Mouse (Mus musculus): ENCODE data around the gene Pga5.
A peak's percentile ranks its signal among the peaks of the same experiment; 100 is the strongest.

Pga5 gene

DNA sequence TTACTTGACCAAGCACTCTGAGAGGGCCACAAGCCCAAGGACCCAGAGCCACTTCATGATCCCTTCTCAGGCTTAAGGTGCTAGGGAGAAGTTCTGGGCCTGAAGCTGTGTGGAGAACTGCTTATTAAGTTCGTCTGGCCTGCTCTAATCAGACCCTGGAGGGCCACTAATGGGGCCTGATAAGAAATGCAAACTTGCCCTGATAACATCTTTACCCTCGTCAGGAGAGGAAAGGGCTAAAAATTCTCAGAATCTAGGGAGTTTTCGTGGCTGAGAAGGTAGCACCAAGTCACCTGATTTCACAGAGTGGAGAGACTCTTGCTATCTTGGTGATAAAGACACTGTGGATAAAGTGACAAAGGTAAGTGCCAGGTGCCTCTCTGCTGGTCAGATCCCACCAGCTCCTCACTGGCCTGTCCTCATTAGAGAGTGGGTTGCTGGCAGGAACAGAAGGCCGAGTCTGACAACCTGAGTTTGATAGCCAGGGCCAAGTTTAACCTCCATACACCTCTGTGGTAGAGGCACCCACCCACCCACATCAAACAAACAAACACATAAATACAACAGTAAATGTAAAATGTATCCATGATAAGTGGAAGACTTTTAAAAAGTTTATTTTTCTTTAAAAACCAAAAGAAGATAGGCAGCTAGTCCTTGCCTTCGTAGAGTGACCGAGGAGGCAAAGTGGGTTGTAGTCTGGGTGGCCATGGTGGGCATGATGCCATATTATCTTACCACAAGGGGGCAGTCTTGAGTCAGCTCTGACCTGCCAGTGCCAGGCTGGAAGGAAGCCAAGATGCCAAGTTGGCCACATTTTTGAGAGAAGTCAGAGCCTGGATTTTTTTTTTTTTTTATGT lies at the start of gene Pga5:
TSS of gene Pga5 (minus strand) at position 157 of the 857 bp plus-strand sequence.
- DNase-seq, result peak; percentile 87

DNA sequence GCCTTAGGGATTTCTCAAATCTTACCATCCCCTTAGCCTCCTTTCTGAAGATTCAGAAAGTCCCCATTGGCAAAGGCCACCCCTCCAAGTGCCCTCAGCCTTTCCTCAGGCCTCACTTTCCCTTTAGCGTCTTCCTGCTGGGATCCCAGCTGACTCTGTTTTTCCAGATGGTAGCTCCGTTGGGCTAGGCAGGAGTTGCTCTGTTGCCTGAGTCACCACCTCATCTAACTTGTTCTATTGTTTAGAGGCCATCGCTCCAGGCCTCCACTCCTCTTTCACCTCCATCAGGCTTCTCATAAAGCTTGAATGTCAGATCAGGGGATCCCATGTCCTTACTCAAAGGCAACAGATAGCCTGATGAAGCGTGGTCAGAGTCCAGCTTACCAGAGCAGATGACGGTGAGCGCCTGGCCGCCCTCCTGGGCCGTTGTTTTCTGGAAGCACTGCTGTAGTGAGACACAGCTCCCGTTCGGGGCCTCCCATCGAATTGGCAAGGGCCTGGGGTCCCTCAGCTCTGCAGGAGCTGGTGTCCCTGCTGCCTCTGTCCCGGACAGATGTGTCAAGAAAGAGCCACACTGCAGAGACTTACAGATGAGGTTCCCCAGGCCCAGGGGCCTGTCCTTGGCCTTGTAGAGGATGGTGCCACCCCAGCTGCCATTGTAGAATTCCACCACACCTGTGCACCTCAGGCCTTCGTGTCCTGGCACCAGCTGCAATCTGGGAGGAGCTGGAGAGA lies 46.9 kb upstream of the Pga5 start:
- no peak for DNase-seq

DNA sequence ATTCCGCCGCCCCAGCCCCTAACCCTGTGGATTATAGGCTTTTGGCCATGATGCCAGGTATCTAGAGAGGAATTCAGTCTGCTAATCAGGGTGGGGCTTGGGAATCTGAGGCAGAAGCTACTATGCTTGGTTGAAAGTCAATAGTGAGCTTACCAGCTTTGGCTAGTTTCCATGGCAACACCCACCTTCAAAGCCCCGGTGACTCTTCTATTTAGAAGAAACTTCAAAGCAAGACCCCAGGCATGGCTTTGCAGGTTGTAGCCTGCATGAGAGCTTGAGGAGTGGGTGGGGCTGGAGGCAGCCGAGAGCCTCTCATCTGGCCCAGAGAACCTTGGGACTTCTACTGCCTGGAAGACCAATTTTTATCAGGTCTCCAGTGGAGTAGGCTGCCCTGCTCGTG lies 45.8 kb upstream of the Pga5 start:
- no peak for DNase-seq

DNA sequence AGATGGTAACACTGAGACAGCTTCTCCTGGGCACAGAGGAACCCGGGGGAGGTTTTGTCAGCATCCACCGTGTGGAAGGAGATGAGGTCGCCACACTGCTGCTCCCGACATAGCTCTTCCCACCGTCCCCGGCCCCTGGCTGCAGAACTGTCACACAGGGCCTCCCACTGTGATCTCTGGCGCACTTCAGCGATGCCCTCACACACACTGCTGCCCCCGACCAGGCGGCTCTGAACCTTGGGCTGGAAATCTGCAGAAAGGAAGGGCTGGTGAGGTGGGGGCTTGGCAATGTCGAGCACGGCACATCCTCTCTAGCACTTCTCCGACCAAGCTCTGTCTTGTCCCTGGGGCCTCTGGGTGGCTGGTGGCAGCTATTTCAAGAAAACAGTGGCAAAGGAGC lies 45.2 kb upstream of the Pga5 start:
- no peak for DNase-seq

DNA sequence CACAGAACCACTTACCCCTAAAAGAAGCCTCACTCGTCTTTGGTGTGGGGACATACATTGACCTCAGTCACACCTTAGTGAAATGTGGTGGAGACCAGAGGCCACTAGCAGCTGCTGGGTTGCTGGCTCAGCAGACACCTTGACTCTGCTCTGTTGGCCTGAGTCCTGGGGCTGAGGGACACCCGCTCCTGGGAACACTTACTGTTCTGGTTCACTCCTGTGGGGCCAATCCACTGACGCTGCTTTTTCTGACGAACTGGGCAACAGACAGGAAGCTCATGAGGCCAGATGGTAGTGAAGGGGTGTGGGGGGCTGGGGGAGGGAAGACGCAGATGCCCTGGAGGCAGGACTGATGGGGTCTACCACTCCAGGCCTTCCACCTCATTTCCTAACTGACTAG lies 43.2 kb upstream of the Pga5 start:
- no peak for DNase-seq

DNA sequence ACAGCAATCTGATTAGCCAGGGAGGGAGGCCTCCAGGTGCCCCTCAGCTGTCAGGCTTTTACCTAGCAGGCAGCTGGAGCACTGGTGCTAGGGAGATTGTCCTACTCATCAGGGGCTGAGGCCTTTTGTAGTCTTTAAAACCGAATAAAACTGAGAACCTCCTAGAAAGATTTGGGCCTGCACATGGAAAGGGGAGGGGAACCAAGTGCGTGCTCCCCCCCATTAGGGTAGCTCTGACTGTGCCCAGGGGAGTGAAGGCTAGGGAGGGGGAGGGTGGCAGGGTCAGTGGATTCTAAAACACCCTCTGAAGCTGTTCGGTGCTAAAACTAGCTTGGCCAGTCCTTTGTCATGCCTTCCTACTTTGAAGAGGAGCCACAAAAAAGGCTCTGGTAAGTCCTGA lies 42.7 kb upstream of the Pga5 start:
- DNase-seq, result no peak

DNA sequence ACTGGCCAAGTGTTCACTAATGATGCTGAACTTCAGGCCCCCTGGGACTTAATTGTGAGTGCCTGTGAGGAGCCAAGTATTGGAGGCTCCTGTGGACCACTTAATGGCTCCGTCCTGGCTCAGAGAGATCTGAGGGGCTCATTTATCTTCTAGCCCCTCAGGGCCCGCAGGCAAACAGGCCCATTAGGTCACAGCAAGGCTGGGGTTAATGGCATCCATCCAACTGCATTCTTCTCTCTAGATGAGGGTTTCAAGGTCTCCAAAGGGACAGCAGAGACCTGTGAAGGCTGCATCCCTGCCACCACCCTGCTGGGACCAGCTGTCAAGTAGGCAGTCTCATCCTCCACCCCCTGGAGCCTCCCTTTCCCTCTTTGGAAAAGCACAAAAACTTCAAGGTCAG lies 41.9 kb upstream of the Pga5 start:
- DNase-seq, result no peak

DNA sequence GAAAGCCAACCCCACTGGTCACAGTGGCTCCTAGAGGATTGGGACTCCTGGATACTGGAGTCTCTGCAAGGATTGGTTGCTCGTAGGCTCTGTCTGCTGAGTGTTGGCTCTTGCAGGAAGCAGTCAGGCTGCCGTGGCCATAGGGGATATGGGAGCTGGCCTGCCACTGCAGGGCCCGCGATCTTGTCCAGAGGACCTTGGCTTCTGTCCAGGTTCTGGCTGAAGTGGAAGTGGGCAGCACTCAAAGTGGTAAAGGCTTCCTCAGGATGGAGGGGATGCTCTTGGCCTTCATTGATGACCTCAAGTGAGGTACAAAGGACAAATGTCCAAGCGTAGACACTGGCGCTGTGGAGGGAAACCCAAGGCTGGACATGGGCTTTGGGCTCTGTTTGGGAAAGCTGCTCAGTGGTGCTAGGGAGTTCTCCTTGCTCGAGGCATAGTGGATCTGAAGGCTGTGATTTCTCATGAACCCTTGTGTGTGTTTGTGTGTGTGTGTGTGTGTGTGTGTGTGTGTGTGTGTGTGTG lies 40.4 kb upstream of the Pga5 start:
- DNase-seq, result no peak

DNA sequence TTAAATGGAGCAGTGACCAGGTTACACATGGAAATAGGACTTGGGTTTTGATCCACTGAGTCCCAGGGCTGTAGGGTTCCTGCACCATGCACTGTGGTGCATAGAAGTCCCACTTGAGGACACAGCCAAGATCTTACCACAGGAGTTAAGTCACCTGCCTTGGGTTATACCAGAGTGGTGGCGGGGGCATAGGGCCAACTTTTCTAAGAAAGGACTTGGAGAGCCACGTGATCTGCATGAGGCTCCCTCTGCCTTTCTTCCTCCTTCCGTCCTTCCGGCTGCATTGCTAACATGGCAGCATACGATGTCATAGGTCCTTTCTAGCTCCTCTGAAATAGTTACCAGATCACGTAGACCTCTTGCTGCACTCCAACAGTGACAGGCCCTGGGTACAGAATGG lies 37.6 kb upstream of the Pga5 start:
- peak; percentile 24 for DNase-seq

DNA sequence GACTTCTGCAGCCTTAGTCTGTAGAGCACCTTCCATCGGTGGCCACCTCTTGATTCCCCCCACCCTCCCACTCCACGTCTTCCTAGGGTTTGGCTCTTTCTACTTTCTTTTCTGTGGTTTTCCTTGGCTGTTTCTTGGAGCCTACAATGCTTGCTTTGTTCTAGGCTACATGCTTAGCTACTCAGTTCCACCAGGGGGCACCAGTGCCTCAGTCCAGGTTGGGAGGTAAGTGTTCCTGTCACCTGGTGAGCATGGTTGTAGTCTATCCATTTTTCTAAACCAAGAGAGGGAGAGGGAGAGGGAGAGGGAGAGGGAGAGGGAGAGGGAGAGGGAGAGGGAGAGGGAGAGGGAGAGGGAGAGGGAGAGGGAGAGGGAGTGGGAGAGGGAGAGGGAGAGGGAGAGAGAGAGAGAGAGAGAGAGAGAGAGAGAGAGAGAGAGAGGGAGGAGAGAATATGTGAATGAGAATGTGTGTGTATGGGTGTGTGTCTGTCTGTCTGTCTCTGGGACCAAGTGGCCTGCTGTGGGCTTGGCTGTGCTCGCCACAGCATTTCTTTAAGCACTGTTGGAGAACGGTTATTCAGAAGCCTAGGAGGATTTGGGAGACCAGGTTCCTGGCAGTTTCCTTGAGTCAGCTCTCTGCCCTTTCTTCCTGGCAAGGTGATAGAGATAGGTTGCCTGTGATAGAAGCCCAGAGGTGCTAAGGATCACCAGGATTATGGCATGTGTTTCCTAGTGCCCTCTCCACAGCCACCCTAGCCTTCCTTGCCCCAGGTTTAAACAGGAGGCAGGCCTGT lies 37.0 kb upstream of the Pga5 start:
- peak; percentile 63 for DNase-seq

DNA sequence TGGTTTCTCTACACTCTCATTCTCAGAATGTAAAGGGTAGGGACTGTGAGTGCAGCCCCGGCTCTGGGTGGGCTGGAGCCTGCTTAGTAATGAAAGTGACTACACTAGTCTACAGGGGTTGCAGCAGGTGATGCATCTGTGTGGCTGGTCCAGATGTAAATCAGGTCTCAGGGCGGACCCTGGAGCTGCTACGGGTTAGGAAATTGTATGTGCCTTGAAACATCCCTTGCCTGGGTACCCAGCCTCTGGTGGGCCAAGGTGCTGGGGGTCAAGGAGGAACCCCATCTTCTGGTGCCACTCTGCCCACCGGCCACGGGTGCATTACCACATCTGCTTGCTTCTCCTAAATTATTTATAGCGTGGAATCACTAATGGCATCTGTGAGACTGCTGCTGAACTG lies 36.3 kb upstream of the Pga5 start:
- no peak for DNase-seq

DNA sequence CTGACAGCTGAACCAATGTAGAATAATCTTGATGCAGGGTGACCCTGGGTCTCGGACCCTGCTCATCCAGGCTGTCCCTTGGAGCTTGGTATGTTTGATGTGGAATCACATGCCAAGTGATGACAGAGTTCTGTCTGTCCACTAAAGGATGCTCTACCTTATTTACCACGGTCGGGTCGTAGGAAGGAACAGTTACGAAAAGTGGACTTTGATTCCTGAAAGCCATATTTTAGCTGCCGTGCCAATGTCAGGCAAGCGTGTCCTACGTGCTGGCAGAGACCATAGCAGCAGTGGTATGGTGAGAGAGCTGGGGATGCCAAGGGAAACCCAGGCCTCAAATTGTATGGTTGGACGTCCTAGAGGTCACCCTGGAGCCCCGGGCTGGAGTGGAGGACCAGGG lies 35.7 kb upstream of the Pga5 start:
- DNase-seq, result no peak

DNA sequence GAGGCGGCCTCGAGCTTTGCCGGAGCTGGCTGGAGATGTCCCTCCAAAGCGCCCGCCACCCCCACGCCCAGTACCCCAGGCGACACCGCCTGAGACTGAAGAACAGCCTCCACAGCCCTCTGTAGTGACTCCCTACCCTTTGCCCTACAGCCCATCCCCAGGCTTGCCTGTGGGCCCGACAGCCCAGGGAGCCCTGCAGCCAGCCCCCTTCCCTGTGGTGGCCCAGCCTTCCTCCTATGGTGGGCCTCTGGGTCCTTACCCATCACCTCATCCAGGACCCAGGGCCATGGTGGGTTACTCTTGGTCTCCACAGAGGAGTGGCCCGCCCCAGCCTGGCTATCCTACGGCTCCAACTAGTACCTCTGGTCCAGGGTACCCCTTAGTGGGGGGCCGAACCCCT lies 34.8 kb upstream of the Pga5 start:
- no peak for DNase-seq

DNA sequence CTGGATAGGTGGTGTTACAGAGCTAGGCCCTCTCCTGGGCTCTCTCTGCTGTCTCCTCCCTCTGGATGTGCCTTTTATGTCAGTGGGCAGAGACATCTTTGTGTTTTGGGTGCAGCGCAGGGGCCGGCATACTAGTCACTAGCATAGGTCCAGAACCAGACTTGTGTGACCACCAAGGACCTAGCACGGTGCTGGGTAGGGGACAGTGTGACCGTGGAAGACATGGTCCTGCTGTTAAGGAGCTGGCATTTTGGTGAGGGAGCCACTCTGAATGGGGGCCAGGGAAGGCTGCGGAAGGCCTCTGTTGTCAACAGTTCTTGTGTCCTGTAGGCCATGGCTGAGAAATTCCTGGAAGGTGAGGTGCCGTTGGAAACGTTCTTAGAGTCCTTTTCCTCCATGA lies 34.3 kb upstream of the Pga5 start:
- no peak for DNase-seq

DNA sequence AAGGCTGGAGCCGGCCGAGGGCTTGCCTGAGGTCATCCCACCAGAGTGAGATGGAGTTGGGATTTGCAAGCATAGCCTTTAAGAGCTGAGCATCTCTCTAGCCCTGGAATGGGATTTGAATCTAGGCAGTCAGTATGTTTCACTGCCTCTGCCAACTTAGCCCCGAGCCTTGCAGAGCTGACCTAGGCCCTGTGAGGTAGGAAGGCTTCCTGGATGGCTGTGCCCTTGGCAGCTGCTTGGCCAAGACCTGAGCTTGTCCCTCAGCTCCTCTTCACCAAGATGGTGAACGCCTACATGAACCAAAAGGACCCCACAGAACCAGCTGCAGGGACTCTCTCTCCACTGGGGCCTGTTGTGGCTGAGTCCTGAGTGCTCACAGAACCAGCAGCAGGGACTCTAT lies 32.9 kb upstream of the Pga5 start:
- no peak for DNase-seq

DNA sequence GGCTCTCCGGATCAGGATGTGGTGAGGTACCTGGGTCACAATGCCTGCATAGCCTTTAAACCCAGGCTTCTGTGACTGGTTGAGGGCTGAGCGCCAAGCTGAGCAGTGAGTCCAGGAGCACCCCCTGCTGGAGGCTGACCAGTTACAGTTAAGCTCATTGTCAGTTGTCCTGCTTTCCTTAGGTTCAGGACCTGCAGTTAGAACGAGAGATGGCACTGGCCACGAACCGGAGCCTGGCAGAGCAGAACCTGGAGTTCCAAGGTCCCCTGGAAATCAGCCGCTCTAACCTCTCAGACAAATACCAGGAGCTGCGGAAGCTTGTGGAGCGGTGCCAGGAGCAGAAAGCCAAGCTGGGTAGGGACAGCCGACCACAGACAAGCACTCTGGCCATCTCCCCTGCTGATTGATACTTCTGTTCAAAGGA lies 32.2 kb upstream of the Pga5 start:
- peak; percentile 80 for DNase-seq

DNA sequence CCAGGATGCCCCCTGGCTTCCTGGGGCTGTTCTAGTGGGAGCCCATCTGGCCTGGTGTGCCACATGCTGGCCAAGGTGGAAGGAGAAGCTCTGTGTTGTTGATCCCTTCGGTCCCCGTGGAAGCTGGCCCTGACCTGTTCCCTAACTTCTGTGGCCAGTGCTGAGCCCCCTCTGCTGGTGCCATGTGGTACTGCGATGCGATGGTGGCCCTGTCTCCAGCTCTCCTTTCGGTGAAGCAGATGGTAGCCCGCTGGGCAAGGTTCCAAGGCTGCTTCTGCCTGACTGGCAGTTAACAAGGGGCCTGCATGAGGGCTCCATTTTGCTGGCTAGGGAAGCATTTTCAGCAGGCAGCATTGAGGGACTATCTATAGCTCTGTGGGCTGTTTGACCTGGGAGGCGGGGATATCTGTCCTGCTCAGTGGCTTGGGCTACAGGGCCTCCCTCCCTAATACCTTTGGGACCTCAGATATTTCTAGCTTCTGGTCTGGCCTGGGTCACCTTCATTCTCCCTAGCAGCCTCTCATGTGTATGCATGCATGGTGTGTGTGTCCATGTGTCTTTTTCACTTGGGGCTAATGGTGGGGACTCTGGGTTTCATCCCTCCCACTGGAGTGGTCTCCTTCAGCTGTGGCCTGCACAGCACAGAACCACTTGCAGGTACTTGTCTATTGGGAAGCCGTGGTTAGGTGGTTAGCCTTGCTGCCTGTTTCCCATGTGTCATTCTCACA lies 31.7 kb upstream of the Pga5 start:
- peak; percentile 98 for DNase-seq

DNA sequence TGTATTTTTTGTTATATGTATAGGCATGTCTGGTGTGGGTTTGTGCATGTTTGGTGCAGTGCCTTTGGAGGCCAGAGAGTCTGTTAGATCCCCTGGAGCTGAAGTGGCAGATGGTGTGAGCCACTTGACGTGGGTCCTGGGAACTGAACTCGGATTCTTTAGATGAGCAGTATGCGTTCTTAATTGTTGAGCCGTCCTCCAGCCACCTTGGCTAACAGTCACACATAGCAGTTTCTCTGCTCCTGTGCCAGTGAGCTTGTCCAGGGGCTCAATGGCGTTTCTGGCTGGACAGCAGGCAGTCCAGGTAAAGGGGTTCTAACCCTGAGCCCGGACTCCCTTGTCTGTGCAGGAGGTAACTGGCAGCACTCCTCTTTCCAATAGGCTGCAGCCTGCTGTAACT lies 31.0 kb upstream of the Pga5 start:
- DNase-seq, result no peak

DNA sequence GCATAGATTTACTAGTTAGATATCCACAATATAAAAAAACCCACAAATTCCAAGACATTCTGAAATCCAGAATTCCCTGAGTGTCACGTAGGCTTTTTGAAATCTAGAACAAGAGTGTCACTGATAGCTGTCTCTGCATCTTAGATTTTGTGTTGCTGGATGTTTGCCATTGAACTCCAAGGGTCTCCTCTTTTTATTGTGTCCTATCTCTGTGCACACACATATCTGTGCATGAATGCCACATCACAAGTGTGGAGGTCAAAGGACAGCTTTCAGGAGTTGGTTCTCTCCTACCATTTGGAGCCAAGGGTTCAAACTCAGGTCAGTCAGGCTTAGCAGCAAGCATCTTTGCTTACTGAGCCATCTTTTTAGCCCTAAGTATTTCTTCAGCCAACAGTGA lies 30.0 kb upstream of the Pga5 start:
- DNase-seq, result no peak

DNA sequence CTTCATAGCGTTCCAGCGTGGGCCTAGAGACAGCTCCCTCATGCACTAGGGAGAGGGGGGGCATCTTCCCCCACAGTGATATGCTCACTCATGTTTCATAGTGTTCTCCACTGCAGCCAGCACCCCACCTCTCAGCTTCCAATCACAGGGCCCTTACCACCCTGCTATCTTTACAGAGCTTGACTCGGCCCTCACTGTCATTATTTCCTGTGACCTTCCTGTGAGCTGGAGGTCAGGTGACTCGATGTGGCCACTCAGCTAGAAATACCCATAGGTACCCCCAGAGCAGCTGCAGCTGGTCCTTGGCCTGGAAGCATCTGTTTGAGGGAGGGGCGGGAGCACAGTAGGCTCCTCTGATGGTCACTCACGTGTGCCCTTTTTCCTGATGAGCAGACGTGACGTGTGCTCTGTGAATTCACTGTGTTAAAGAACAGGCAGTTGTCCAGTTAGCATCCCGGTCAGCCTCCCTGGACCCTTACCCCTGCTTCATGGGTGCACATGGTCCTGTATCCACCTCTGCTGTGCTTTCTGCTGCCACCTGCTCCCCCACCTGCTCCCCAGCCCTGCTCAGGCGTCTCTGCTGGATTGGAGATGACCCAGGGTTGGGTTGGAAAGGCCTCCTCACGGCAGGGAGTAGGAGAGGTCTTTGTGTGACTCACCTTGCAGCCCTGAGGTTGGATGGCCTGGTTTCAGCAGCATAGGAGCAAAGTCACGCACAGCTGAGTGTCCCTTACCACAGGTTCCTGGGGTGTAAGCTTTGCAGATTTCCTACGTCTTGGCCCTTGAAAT lies 29.4 kb upstream of the Pga5 start:
- no peak for DNase-seq

DNA sequence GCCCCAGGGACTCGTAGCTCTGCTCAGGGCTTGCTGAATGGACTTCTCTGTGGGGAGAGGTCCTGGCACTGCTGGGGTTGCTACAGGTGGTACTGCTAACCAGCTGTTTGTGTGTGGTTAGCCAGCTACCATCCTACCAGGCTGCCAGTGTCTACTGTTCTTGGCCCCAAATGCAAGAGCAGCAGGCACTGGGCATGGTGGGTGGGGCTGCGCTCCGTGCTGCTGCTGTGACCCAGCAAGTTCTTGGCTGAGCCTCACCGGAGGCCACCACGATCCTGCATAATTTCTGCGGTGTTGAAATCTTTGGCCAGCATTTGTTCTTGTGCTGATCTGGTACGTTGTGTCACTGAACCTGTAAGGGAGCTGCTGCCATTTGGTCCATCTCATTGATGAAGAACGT lies 25.6 kb upstream of the Pga5 start:
- DNase-seq, result no peak

DNA sequence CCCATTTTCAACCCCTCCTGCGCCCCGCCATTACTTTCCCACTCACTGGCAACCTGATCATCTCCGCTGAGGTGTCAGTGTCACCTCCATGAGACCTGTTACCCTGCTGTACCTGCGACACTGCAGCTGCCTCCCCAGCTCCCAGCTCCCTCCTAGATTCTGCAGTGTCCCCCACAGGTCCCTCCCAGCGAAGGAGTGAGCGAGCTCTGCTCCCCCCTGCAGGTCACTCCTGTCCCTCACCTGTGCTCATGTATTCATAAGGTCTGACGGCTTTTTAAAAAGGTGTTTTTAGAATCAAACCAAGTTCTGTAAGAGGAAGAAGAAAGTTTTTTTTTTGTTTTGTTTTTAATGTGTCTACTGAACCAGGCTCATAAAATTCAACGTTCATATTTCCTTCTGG lies 24.3 kb upstream of the Pga5 start:
- no peak for DNase-seq
